Mouse (Mus musculus): ENCODE results near the gene Mtfr2. TPM values are rescaled to one million over a fixed set of nuclear protein-coding genes. Genes with fewer than 3 reads are reported as not detected.

The Mtfr2 gene
- total and polyA plus RNA-seq, 3 experiments: 14.5 to 22.7 (median 15.9) TPM

GRCm38 (mm10) chr10:20312736-20313301 is 34.8 kb upstream of the Mtfr2 start:
- no peak for ATAC-seq (ENCODE audit: extremely low read depth, insufficient number of reproducible peaks, low FRiP score, poor library complexity, severe bottlenecking)
- peaks cover 13% of the 10 kb centered on the region for H3K36me3 ChIP-seq (replicated peaks)
- peak; percentile 83 for DNase-seq (ENCODE audit: low spot score)
- TF ChIP-seq TAL1 (conservative IDR thresholded peaks at IDR 0.05; ENCODE audit: low read depth, low read length) (no peak), CTCF (IDR thresholded peaks at IDR 0.05; ENCODE audit: low read depth, low read length) (no peak), POLR2AphosphoS5 (IDR thresholded peaks at IDR 0.05; ENCODE audit: insufficient replicate concordance, low read depth, low read length) (no peak), GATA1 (IDR thresholded peaks at IDR 0.05; ENCODE audit: borderline replicate concordance, low read length) (no peak), GATA2 (IDR thresholded peaks at IDR 0.05; ENCODE audit: borderline replicate concordance, low read depth, low read length) (no peak)
- no peaks in the 10 kb centered on the region for H3K27me3 ChIP-seq (ENCODE audit: insufficient read depth, low read length)
- H3K4me3 ChIP-seq (ENCODE audit: low read depth, low read length): peak overlapping the region; percentile 95
- peaks cover 30% of the 10 kb centered on the region for H3K4me1 ChIP-seq (ENCODE audit: insufficient read depth, low read depth, low read length)
- H3K9me3 ChIP-seq (replicated peaks): no peaks in the 10 kb centered on the region

DNA sequence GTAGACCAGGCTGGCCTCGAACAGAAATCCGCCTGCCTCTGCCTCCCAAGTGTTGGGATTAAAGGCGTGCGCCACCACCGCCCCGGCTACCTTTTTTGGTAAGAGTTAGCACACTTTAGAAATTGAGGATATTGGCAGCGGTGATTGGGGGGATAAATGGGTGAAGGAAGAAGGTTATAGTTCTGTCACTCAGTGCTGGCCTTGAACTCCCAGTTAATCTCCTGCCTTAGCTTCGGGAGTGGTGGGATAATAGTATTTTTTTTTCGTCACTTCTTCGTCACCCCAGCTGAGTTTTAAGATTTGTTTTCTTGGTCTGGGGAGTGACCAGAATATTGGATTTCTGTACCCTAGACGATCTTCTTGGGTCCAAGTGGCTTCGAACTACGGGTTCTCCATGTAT is 34.1 kb upstream of the Mtfr2 start:
- Histone ChIP-seq H3K36me3 (replicated peaks) (peaks cover 19% of the 10 kb centered on the region), H3K27me3 (ENCODE audit: insufficient read depth, low read length) (no peaks in the 10 kb centered on the region), H3K9me3 (replicated peaks) (no peaks in the 10 kb centered on the region), H3K4me3 (ENCODE audit: low read depth, low read length) (peak overlapping the region; percentile 95), H3K4me1 (ENCODE audit: insufficient read depth, low read depth, low read length) (peaks cover 35% of the 10 kb centered on the region)
- no peak for DNase-seq (ENCODE audit: low spot score)
- TF ChIP-seq GATA1 (IDR thresholded peaks at IDR 0.05; ENCODE audit: borderline replicate concordance, low read length): no peak
- TF ChIP-seq POLR2AphosphoS5 (IDR thresholded peaks at IDR 0.05; ENCODE audit: insufficient replicate concordance, low read depth, low read length): no peak
- TF ChIP-seq GATA2 (IDR thresholded peaks at IDR 0.05; ENCODE audit: borderline replicate concordance, low read depth, low read length): no peak
- no peak for TF ChIP-seq CTCF (IDR thresholded peaks at IDR 0.05; ENCODE audit: low read depth, low read length)
- no peak for TF ChIP-seq TAL1 (conservative IDR thresholded peaks at IDR 0.05; ENCODE audit: low read depth, low read length)
- ATAC-seq (ENCODE audit: extremely low read depth, insufficient number of reproducible peaks, low FRiP score, poor library complexity, severe bottlenecking): no peak

DNA sequence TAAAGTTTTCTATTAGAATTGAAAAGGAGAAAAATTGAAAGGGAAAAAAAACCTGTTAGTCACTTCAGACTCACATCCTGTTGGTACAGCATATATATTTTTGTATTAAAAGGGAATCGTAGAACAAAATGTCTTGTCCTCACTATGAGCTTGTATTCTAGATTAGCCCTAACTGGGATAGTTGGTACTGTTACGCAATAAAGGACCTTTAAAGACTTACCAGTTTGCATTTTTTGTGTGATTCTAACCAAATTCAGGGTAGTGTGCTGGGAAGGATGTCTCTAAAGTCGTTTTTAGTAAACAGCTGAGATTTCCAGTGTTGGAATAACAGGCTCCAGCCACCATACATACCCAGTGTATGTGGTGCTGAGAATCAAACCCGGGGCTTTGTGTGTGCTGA is 33.6 kb upstream of the Mtfr2 start:
- Histone ChIP-seq H3K4me3 (ENCODE audit: low read depth, low read length) (peak overlapping the region; percentile 95; the same call in 1 of the 2 replicates), H3K36me3 (replicated peaks) (peaks cover 24% of the 10 kb centered on the region), H3K9me3 (replicated peaks) (no peaks in the 10 kb centered on the region), H3K27me3 (ENCODE audit: insufficient read depth, low read length) (no peaks in the 10 kb centered on the region), H3K4me1 (ENCODE audit: insufficient read depth, low read depth, low read length) (peaks cover 38% of the 10 kb centered on the region)
- no peak for TF ChIP-seq GATA1 (IDR thresholded peaks at IDR 0.05; ENCODE audit: borderline replicate concordance, low read length)
- TF ChIP-seq TAL1 (conservative IDR thresholded peaks at IDR 0.05; ENCODE audit: low read depth, low read length): no peak
- TF ChIP-seq CTCF (IDR thresholded peaks at IDR 0.05; ENCODE audit: low read depth, low read length): no peak
- ATAC-seq (ENCODE audit: extremely low read depth, insufficient number of reproducible peaks, low FRiP score, poor library complexity, severe bottlenecking): no peak
- DNase-seq (ENCODE audit: low spot score): no peak

- ATAC-seq (ENCODE audit: extremely low read depth, insufficient number of reproducible peaks, low FRiP score, poor library complexity, severe bottlenecking) (no peak), DNase-seq (ENCODE audit: low spot score) (no peak)
- TF ChIP-seq GATA2 (IDR thresholded peaks at IDR 0.05; ENCODE audit: borderline replicate concordance, low read depth, low read length): no peak
- no peak for TF ChIP-seq TAL1 (conservative IDR thresholded peaks at IDR 0.05; ENCODE audit: low read depth, low read length)
- TF ChIP-seq GATA1 (IDR thresholded peaks at IDR 0.05; ENCODE audit: borderline replicate concordance, low read length): no peak
- no peak for TF ChIP-seq POLR2AphosphoS5 (IDR thresholded peaks at IDR 0.05; ENCODE audit: insufficient replicate concordance, low read depth, low read length)
- no peak for TF ChIP-seq CTCF (IDR thresholded peaks at IDR 0.05; ENCODE audit: low read depth, low read length)
- Histone ChIP-seq H3K27me3 (ENCODE audit: insufficient read depth, low read length) (no peaks in the 10 kb centered on the region), H3K4me1 (ENCODE audit: insufficient read depth, low read depth, low read length) (peaks cover 38% of the 10 kb centered on the region), H3K36me3 (replicated peaks) (peaks cover 30% of the 10 kb centered on the region), H3K4me3 (ENCODE audit: low read depth, low read length) (no peak overlapping the region; the same call in 1 of the 2 replicates), H3K9me3 (replicated peaks) (no peaks in the 10 kb centered on the region)
Measured at GRCm38 (mm10) chr10:20314797-20315196, 32.8 kb upstream of the Mtfr2 start.

DNA sequence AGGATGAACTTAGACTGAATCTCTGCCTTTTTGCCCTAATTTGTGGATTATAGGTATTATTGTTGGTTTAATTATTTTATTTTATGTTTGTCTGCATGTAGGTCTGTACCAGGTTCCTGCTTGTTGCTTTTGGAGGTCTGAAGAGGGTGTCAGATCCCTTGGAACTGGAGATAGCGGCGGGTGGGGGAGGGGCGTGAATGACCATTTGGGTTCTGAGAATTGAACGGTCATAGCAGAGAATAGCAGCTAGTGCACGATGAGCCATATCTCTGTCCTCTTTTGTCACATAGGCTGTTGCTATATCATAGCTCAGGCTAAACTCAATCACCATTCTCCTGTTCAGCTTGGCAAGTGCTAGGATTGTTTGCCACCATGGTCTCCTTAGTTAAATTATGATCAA is 30.1 kb upstream of the Mtfr2 start:
- Histone ChIP-seq H3K36me3 (replicated peaks) (peaks cover 47% of the 10 kb centered on the region), H3K4me3 (ENCODE audit: low read depth, low read length) (peak overlapping the region; percentile 21; the same call in 1 of the 2 replicates), H3K4me1 (ENCODE audit: insufficient read depth, low read depth, low read length) (peaks cover 27% of the 10 kb centered on the region), H3K27me3 (ENCODE audit: insufficient read depth, low read length) (no peaks in the 10 kb centered on the region), H3K9me3 (replicated peaks) (no peaks in the 10 kb centered on the region)
- ATAC-seq (ENCODE audit: extremely low read depth, insufficient number of reproducible peaks, low FRiP score, poor library complexity, severe bottlenecking): peak; percentile 25; the same call in 1 of the 2 replicates
- no peak for DNase-seq (ENCODE audit: low spot score)
- TF ChIP-seq GATA1 (IDR thresholded peaks at IDR 0.05; ENCODE audit: borderline replicate concordance, low read length): no peak
- TF ChIP-seq CTCF (IDR thresholded peaks at IDR 0.05; ENCODE audit: low read depth, low read length): no peak
- no peak for TF ChIP-seq POLR2AphosphoS5 (IDR thresholded peaks at IDR 0.05; ENCODE audit: insufficient replicate concordance, low read depth, low read length)
- TF ChIP-seq GATA2 (IDR thresholded peaks at IDR 0.05; ENCODE audit: borderline replicate concordance, low read depth, low read length): no peak
- no peak for TF ChIP-seq TAL1 (conservative IDR thresholded peaks at IDR 0.05; ENCODE audit: low read depth, low read length)

- Histone ChIP-seq H3K4me1 (ENCODE audit: insufficient read depth, low read depth, low read length) (peaks cover 32% of the 10 kb centered on the region), H3K4me3 (ENCODE audit: low read depth, low read length) (no peak overlapping the region), H3K9me3 (replicated peaks) (no peaks in the 10 kb centered on the region), H3K36me3 (replicated peaks) (peaks cover 81% of the 10 kb centered on the region), H3K27me3 (ENCODE audit: insufficient read depth, low read length) (no peaks in the 10 kb centered on the region)
- no peak for ATAC-seq (ENCODE audit: extremely low read depth, insufficient number of reproducible peaks, low FRiP score, poor library complexity, severe bottlenecking)
- no peak for DNase-seq (ENCODE audit: low spot score)
- TF ChIP-seq POLR2AphosphoS5 (IDR thresholded peaks at IDR 0.05; ENCODE audit: insufficient replicate concordance, low read depth, low read length) (no peak), GATA2 (IDR thresholded peaks at IDR 0.05; ENCODE audit: borderline replicate concordance, low read depth, low read length) (no peak), TAL1 (conservative IDR thresholded peaks at IDR 0.05; ENCODE audit: low read depth, low read length) (no peak), CTCF (IDR thresholded peaks at IDR 0.05; ENCODE audit: low read depth, low read length) (no peak), GATA1 (IDR thresholded peaks at IDR 0.05; ENCODE audit: borderline replicate concordance, low read length) (no peak)
Measured at GRCm38 (mm10) chr10:20326226-20326625, 21.3 kb upstream of the Mtfr2 start.
